ENCODE assay signal across 15 mouse cellular contexts in genomic region chr7:92768859-92769258, GRCm38 (mm10). TPM values are rescaled to one million over a fixed set of nuclear protein-coding genes. Genes with fewer than 3 reads are reported as not detected.
DNase-seq lines count a peak whose midpoint lies in the region; ATAC-seq and TF ChIP-seq lines count a peak whose summit lies in the region.
"Had no signal": no experiment of that assay in that cellular context is flagged by ENCODE, and none has a peak within 500 bp of the region (broad histone marks: within the 10 kb centered on the region; RNA-seq: fewer than 3 reads in every experiment).

No protein-coding gene starts in this region.

- peaks cover 14% of the 10 kb centered on the region; the same call in 1 of the 2 replicates for H3K4me1 ChIP-seq in intestine, embryonic 15.5 days (replicated peaks)
- H3K4me1 ChIP-seq in intestine, embryonic 16.5 days (ENCODE audit: control insufficient read depth, insufficient read depth, low read length), result peaks cover 3% of the 10 kb centered on the region; the same call in 1 of the 2 replicates
- no peaks in the 10 kb centered on the region; the same call in 1 of the 2 replicates for H3K4me1 ChIP-seq in lung, embryonic 14.5 days (ENCODE audit: insufficient read depth)
- H3K4me1 ChIP-seq in lung, adult 2 months (ENCODE audit: control insufficient read depth, insufficient read depth, low read length), result no peaks in the 10 kb centered on the region
- H3K4me1 ChIP-seq in forebrain, embryonic 16.5 days (replicated peaks; ENCODE audit: control insufficient read depth, insufficient read depth, low read length), result peaks cover 15% of the 10 kb centered on the region
- H3K4me1 ChIP-seq: midbrain, embryonic 12.5 days had no signal

- no peaks in the 10 kb centered on the region for H3K9me3 ChIP-seq in intestine, embryonic 15.5 days
- no peaks in the 10 kb centered on the region for H3K9me3 ChIP-seq in intestine, embryonic 16.5 days (ENCODE audit: control insufficient read depth, low read length)
- no peaks in the 10 kb centered on the region for H3K9me3 ChIP-seq in lung, embryonic 14.5 days (ENCODE audit: low read depth, low read length)
- no peaks in the 10 kb centered on the region for H3K9me3 ChIP-seq in forebrain, embryonic 16.5 days (ENCODE audit: control insufficient read depth, low read length)
- H3K9me3 ChIP-seq: midbrain, embryonic 12.5 days; neural tube, embryonic 13.5 days had no signal

- H3K4me2 ChIP-seq in intestine, embryonic 15.5 days (replicated peaks), result no peak overlapping the region
- H3K4me2 ChIP-seq in intestine, embryonic 16.5 days (ENCODE audit: low read depth, low read length), result no peak overlapping the region
- H3K4me2 ChIP-seq in lung, embryonic 14.5 days, result 0 out of 2 replicates have a peak overlapping the region, but pooled peaks have one; percentile 0
- no peak overlapping the region for H3K4me2 ChIP-seq in forebrain, embryonic 16.5 days (ENCODE audit: low read length)
- H3K4me2 ChIP-seq: midbrain, embryonic 12.5 days; neural tube, embryonic 13.5 days had no signal

- ATAC-seq in intestine, embryonic 15.5 days, result peak; percentile 41; the same call in 1 of the 2 replicates
- ATAC-seq in intestine, embryonic 16.5 days, result no peak
- ATAC-seq in lung, embryonic 14.5 days (ENCODE audit: insufficient read depth), result peak; percentile 90
- no peak for ATAC-seq in forebrain, embryonic 16.5 days
- ATAC-seq: activated CD4-positive, CD25-positive, alpha-beta regulatory T cell, adult 4 months; Patski had no signal

- no peak overlapping the region for H3K9ac ChIP-seq in intestine, embryonic 15.5 days
- no peak overlapping the region for H3K9ac ChIP-seq in intestine, embryonic 16.5 days (ENCODE audit: low read depth, low read length)
- no peak overlapping the region for H3K9ac ChIP-seq in lung, embryonic 14.5 days
- H3K9ac ChIP-seq in forebrain, embryonic 16.5 days (replicated peaks; ENCODE audit: low read depth, low read length), result no peak overlapping the region
- H3K9ac ChIP-seq: midbrain, embryonic 12.5 days; neural tube, embryonic 13.5 days had no signal

- peak; percentile 73 for DNase-seq in lung, embryonic 14.5 days
- DNase-seq in lung, adult 2 months, result no peak
- DNase-seq in frontal cortex, postnatal 36 days (ENCODE audit: low spot score in 2 of 2), result peak; percentile 34 to 40
- peak; percentile 14 for DNase-seq in lung, postnatal 36 days
- DNase-seq: adrenal gland, postnatal 14 days; kidney, adult 9 months; liver; thymus, adult 18-20 months had no signal

- H3K4me3 ChIP-seq in intestine, embryonic 15.5 days (replicated peaks), result no peak overlapping the region
- H3K4me3 ChIP-seq in intestine, embryonic 16.5 days (ENCODE audit: low read length), result no peak overlapping the region
- H3K4me3 ChIP-seq in lung, embryonic 14.5 days (ENCODE audit: low read depth, low read length), result no peak overlapping the region
- H3K4me3 ChIP-seq in lung, adult 2 months (replicated peaks; ENCODE audit: extremely low read depth, low read depth, low read length), result no peak overlapping the region
- H3K4me3 ChIP-seq in forebrain, embryonic 16.5 days (replicated peaks; ENCODE audit: low read length), result no peak overlapping the region
- H3K4me3 ChIP-seq: midbrain, embryonic 12.5 days; neural tube, embryonic 13.5 days had no signal

- H3K27ac ChIP-seq in intestine, embryonic 15.5 days, result no peak overlapping the region
- no peak overlapping the region for H3K27ac ChIP-seq in intestine, embryonic 16.5 days (ENCODE audit: low read length)
- H3K27ac ChIP-seq in lung, embryonic 14.5 days (ENCODE audit: low read depth), result no peak overlapping the region
- no peak overlapping the region for H3K27ac ChIP-seq in forebrain, embryonic 16.5 days (ENCODE audit: low read length)
- H3K27ac ChIP-seq: midbrain, embryonic 12.5 days; neural tube, embryonic 13.5 days had no signal

- no peaks in the 10 kb centered on the region for H3K27me3 ChIP-seq in intestine, embryonic 15.5 days (replicated peaks)
- no peaks in the 10 kb centered on the region for H3K27me3 ChIP-seq in intestine, embryonic 16.5 days (replicated peaks; ENCODE audit: control insufficient read depth, insufficient read depth, low read length)
- H3K27me3 ChIP-seq in lung, embryonic 14.5 days (ENCODE audit: insufficient read depth, low read length), result no peaks in the 10 kb centered on the region
- H3K27me3 ChIP-seq in forebrain, embryonic 16.5 days (replicated peaks; ENCODE audit: control insufficient read depth, insufficient read depth, low read length), result no peaks in the 10 kb centered on the region
- H3K27me3 ChIP-seq: midbrain, embryonic 12.5 days; neural tube, embryonic 13.5 days; Patski had no signal

- WGBS in intestine, embryonic 15.5 days, result 48% methylated on average over 7 of the region's 7 CpGs
- 53% methylated on average over 7 of the region's 7 CpGs for WGBS in intestine, embryonic 16.5 days
- 10% methylated on average over 7 of the region's 7 CpGs for WGBS in lung, embryonic 14.5 days
- WGBS in lung, adult 2 months, result 28% methylated on average over 7 of the region's 7 CpGs
- 75% methylated on average over 7 of the region's 7 CpGs for WGBS in forebrain, embryonic 16.5 days

- no peaks in the 10 kb centered on the region for H3K36me3 ChIP-seq in intestine, embryonic 15.5 days
- no peaks in the 10 kb centered on the region for H3K36me3 ChIP-seq in intestine, embryonic 16.5 days (ENCODE audit: control insufficient read depth, insufficient read depth, low read length)
- no peaks in the 10 kb centered on the region for H3K36me3 ChIP-seq in lung, embryonic 14.5 days (ENCODE audit: insufficient read depth)
- H3K36me3 ChIP-seq in forebrain, embryonic 16.5 days (ENCODE audit: control insufficient read depth, insufficient read depth), result no peaks in the 10 kb centered on the region
- H3K36me3 ChIP-seq: midbrain, embryonic 12.5 days; neural tube, embryonic 13.5 days had no signal

- no peak for TF ChIP-seq CTCF in lung, embryonic 14.5 days (IDR thresholded peaks at IDR 0.05; ENCODE audit: low read depth)
- no peak for TF ChIP-seq CTCF in lung, adult 2 months (IDR thresholded peaks at IDR 0.05; ENCODE audit: insufficient read depth, low read length)

- TF ChIP-seq POLR2A in lung, adult 2 months (IDR thresholded peaks at IDR 0.05; ENCODE audit: borderline replicate concordance, extremely low read depth, low read depth, low read length), result no peak

RNA-seq across cellular contexts. Expression of gene Rab30, which starts 27.5 kb away (rescaled TPM):
- 24.4 and 24.7 TPM in 2 replicates for polyA plus RNA-seq in intestine, embryonic 15.5 days (2015; fragmentation: Nextera tagmentation; extraction: Ambion mirVana)
- 30.3 and 37.3 TPM in 2 replicates for polyA plus RNA-seq in intestine, embryonic 16.5 days (2015; fragmentation: Nextera tagmentation; extraction: Ambion mirVana)
- 5.6 and 6.5 TPM in 2 replicates for polyA plus RNA-seq in lung, embryonic 14.5 days (2014; fragmentation: Nextera tagmentation; extraction: Ambion mirVana)
- polyA plus RNA-seq in lung, adult 2 months (2012; rRNA removed), result 0.43 and 0.96 TPM in 2 replicates
- polyA plus RNA-seq in forebrain, embryonic 16.5 days (2015; fragmentation: Nextera tagmentation; extraction: Ambion mirVana), result 20.1 and 23.8 TPM in 2 replicates

Comparison
In these comparisons a context has a peak if more than half of its experiments do, and no peak if none do; other contexts are left out.
1. ATAC-seq: peak in intestine, embryonic 15.5 days (single experiment) and lung, embryonic 14.5 days (single experiment); none in intestine, embryonic 16.5 days (single experiment) and forebrain, embryonic 16.5 days (single experiment).